Mouse (Mus musculus) layer of hippocampus, adult 9-10 months (tissue): ENCODE results near the gene Cebpb.

Experiments used
- DNase-seq: peaks from one replicate; pipeline ENCODE4 v3.0.0; 2022; ENCODE audit warnings: low spot score

Gene Cebpb

GRCm38 (mm10) chr2:167691871-167692661, 3.4 kb downstream of the Cebpb start:
- DNase-seq: no peak

- no peak for DNase-seq
Measured at GRCm38 (mm10) chr2:167692831-167693230, 4.1 kb downstream of the Cebpb start.

- no peak for DNase-seq
Measured at GRCm38 (mm10) chr2:167693540-167693939, 4.8 kb downstream of the Cebpb start.

- DNase-seq: no peak
Measured at GRCm38 (mm10) chr2:167694244-167694643, 5.5 kb downstream of the Cebpb start.

- DNase-seq: no peak
Measured at GRCm38 (mm10) chr2:167694963-167695362, 6.2 kb downstream of the Cebpb start.

- no peak for DNase-seq
Measured at GRCm38 (mm10) chr2:167695491-167695890, 6.8 kb downstream of the Cebpb start.

GRCm38 (mm10) chr2:167696143-167696542, 7.4 kb downstream of the Cebpb start:
- no peak for DNase-seq

- no peak for DNase-seq
Measured at GRCm38 (mm10) chr2:167697902-167698301, 9.2 kb downstream of the Cebpb start.

- no peak for DNase-seq
Measured at GRCm38 (mm10) chr2:167700018-167700417, 11.3 kb downstream of the Cebpb start.

GRCm38 (mm10) chr2:167701472-167701871, 12.8 kb downstream of the Cebpb start:
- no peak for DNase-seq

GRCm38 (mm10) chr2:167702126-167702525, 13.4 kb downstream of the Cebpb start:
- DNase-seq: no peak

- no peak for DNase-seq
Measured at GRCm38 (mm10) chr2:167704409-167704808, 15.7 kb downstream of the Cebpb start.

- DNase-seq: no peak
Measured at GRCm38 (mm10) chr2:167706183-167706939, 17.6 kb downstream of the Cebpb start.

- DNase-seq: no peak
Measured at GRCm38 (mm10) chr2:167708373-167708772, 19.7 kb downstream of the Cebpb start.

GRCm38 (mm10) chr2:167709969-167710368, 21.3 kb downstream of the Cebpb start:
- DNase-seq: no peak

GRCm38 (mm10) chr2:167710574-167710973, 21.9 kb downstream of the Cebpb start:
- no peak for DNase-seq

GRCm38 (mm10) chr2:167712872-167713821, 24.4 kb downstream of the Cebpb start:
- no peak for DNase-seq

GRCm38 (mm10) chr2:167714298-167714697, 25.6 kb downstream of the Cebpb start:
- DNase-seq: no peak

- DNase-seq: no peak
Measured at GRCm38 (mm10) chr2:167715008-167715407, 26.3 kb downstream of the Cebpb start.

GRCm38 (mm10) chr2:167717208-167717607, 28.5 kb downstream of the Cebpb start:
- DNase-seq: no peak

GRCm38 (mm10) chr2:167719520-167719919, 30.8 kb downstream of the Cebpb start:
- no peak for DNase-seq
